Mouse (Mus musculus) lung, adult 2 months (tissue): ENCODE data around the gene Gorasp2.

Experiments
- CTCF ChIP-seq: fragments of 200-500 bp; IDR thresholded peaks from 2 replicates; pipeline ENCODE4 v1.5.1; 2011; ENCODE audit warnings: mild to moderate bottlenecking, low read length, control low read depth; ENCODE audit not compliant: insufficient read depth
- POLR2A ChIP-seq: fragments of 200-500 bp; IDR thresholded peaks from 2 replicates; pipeline ENCODE4 v1.6.1; 2011; ENCODE audit warnings: low read depth, mild to moderate bottlenecking, control low read depth, low read length, borderline replicate concordance; ENCODE audit errors: extremely low read depth

GRCm38 (mm10) chr2:70632412-70632811 lies 29.0 kb upstream of the Gorasp2 start:
- TF ChIP-seq POLR2A (no peak), CTCF (no peak)
